Mouse (Mus musculus) embryonic fibroblast, embryonic 13.5 days (primary cell): ENCODE data around the gene Aven. TPM values are rescaled to one million over a fixed set of nuclear protein-coding genes. Genes with fewer than 3 reads are reported as not detected.

ENCODE experiments used
- H3K27ac ChIP-seq: 2 replicates; pipeline ENCODE4 v1.5.1; 2012; ENCODE audit warnings: low read length, control low read depth, inconsistent platforms; ENCODE audit not compliant: insufficient read depth
- H3K4me1 ChIP-seq: 2 replicates; pipeline ENCODE4 v1.6.1; 2011; ENCODE audit warnings: low read length; ENCODE audit not compliant: control insufficient read depth, insufficient read depth
- H3K4me3 ChIP-seq: 2 replicates; pipeline ENCODE4 v1.5.1; 2011; ENCODE audit warnings: mild to moderate bottlenecking, control low read depth, low read length; ENCODE audit not compliant: insufficient read depth
- CTCF ChIP-seq: IDR thresholded peaks from 2 replicates; pipeline ENCODE4 v1.5.1; 2011; ENCODE audit warnings: mild to moderate bottlenecking, control low read depth, low read length, moderate library complexity, borderline replicate concordance; ENCODE audit not compliant: insufficient read depth
- POLR2A ChIP-seq: IDR thresholded peaks from 2 replicates; pipeline ENCODE4 v1.6.1; 2011; ENCODE audit warnings: low read depth, mild to moderate bottlenecking, control low read depth, low read length, moderate library complexity
- polyA plus RNA-seq: library from polyadenylated mRNA; stranded (reverse); fragments of >200 nt; gene quantifications from 2 replicates; pipeline ENCODE4 v1.2.4, GENCODE M21; 2011; ENCODE audit warnings: low read depth; ENCODE audit not compliant: missing spikeins, insufficient read length

The Aven gene
- polyA plus RNA-seq, 1 experiment: 10.6 TPM

DNA sequence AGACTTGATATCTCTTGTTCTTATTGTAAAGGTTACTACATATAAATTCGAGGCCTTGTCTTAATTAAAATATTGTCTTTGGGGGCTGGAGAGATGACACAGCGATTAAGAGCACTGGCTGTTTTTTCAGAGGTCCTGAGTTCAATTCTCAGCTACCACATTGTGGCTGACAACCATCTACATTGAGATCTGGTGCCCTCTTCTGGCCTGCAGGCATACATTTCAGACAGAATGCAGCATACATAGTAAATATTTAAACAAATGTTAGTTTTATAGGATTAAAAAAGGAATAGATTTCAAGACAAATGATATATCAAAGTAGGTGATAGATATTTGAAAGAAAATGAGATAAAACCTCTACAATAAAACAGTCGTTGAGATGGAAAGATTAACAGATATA, 32.2 kb upstream of the Aven start:
- Histone ChIP-seq H3K4me1 (no peaks in the 10 kb centered on the region), H3K4me3 (no peak overlapping the region), H3K27ac (no peak overlapping the region)
- no peak for TF ChIP-seq POLR2A
- no peak for TF ChIP-seq CTCF

DNA sequence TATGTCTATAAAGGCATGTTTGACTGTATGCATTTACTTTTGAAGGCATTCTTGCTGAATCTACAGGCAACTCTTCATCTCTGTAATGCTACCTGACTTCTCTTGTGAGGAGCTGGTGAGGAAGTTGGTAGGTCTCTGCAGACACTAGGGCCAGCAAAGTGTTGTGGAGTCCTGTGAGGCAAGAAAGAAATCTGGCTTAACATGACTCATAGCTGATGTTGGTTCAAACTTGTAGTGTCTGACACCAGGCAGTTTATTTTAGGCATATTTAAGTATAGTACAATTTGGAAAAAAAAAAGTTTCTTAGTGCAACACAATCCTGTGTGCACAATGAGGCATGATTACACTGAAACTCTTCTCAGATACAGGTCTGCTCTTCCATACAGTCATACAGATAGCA, 23.2 kb upstream of the Aven start:
- H3K27ac ChIP-seq: no peak overlapping the region
- no peak overlapping the region for H3K4me3 ChIP-seq
- no peaks in the 10 kb centered on the region for H3K4me1 ChIP-seq
- TF ChIP-seq CTCF (no peak), POLR2A (no peak)

DNA sequence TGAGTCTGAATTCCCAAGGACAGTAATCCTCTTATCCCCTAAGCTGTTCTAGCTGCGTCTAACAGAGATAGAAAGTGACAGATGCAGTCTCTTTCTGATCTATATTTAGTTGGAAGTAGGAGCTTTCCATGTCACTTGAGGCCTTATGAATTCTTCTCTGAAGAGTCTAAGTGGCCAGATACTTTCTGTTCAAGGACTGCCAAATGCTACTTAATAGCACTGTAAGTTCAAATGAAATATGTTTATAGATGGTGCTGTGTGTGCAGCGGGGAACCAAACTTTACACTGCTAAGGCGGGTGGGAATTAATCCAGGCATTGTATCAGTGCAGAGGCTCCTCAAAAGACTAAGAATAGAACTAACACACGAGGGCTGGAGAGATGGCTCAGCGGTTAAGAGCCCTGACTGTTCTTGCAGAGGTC, 21.8 kb upstream of the Aven start:
- TF ChIP-seq POLR2A (no peak), CTCF (no peak)
- Histone ChIP-seq H3K4me1 (no peaks in the 10 kb centered on the region), H3K27ac (no peak overlapping the region), H3K4me3 (no peak overlapping the region)

DNA sequence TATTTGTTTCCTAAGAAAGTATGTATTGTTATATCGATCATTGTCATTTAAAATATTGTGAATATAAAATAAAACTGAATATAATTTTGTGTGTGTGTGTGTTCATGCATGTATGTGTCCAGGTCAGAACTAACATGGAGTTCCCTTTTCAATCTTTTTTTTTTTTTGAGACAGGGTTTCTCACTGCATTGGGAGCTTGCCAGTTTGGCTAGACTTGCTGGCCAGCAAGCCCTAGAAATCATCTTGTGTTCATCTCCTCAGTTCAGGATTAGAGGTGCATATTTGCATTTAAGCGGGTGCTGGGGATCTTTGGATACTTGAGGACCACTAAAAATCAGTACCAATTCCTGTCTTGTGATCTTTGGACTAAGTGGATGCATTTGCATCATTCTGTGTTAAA, 20.7 kb upstream of the Aven start:
- Histone ChIP-seq H3K4me3 (no peak overlapping the region), H3K27ac (no peak overlapping the region)
- no peak for TF ChIP-seq POLR2A
- TF ChIP-seq CTCF: no peak

DNA sequence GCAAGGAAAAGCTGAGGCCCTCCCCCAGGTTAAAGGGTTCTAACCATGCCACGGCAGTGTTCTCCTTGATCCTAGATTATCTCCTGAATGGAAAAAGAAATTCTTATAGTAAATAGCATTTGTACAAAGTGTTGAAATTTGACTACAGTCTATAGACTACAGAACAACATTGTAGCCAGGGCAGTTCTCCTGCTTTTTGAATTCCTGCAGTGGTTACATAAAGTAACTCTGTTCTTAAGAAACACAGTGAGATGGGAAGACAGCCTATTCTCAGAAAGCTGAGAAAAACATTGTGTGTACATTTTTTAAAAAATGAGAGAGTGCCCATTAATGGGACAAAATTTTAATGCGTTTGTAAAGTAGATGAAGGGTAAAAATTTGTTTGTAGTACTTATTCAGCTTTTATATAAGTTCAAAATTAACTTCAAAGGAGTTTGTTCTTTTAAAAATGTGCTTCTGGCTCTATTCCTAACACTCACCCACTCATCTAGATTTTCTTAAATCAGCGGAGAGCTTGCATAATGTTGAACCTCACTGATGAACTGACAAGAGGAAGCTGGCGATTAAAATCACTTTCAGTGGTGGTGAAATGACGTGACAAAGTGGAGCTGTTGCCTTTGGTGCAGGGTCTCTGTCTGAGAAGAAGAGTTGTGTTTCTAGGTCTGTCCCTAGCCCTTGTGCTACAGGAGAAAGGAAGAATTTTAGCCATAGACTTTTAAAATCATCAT, 17.6 kb upstream of the Aven start:
- no peak overlapping the region for H3K27ac ChIP-seq
- TF ChIP-seq POLR2A (no peak), CTCF (no peak)
- no peaks in the 10 kb centered on the region for H3K4me1 ChIP-seq
- H3K4me3 ChIP-seq: no peak overlapping the region

More for the DNA sequence above, 20.7 kb upstream of the Aven start:
- no peaks in the 10 kb centered on the region for H3K4me1 ChIP-seq

DNA sequence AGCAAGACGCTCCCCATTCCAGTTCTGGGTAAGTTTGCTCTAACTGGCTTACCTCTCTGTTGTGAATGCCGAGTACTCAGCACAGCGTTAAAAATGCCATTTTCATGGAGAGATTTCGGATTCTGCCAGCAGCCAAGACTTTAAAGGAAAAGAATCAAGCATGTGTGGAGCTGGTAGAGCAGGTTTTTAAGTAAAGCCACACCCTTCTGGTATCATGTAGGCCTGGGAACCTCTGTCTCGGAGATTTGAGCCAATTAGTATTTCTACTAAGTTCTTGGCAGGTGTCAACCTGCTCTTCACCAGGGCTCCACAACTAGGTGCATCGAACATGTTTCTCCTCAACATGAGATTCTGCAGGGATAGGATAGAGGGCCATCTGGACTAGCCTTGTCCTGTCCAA, 16.2 kb upstream of the Aven start:
- Histone ChIP-seq H3K4me1 (no peaks in the 10 kb centered on the region), H3K4me3 (no peak overlapping the region), H3K27ac (no peak overlapping the region)
- TF ChIP-seq CTCF (no peak), POLR2A (no peak)

DNA sequence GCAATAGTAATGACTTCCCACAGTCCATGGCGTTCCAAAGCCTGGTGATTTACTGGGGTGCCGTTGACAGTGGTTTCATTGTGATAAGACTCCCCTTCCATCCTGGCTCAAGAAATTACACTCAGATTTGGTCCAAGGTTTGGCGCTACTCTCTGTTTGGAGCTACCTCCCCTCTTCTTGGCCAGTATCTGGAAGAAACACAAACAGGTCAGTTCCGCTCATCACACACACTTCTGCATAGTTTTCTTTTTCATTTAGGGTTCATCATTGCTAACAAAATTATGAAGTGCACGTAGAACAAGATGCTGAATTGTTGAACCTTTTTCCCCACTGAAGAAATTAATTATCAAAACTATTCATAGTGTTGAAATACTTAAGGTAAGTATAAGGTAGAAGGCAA, 12.1 kb upstream of the Aven start, which contains the start of gene Chrm5:
Gene Chrm5, minus strand, starts transcription at position 101 of the 400 bp plus-strand sequence.
- H3K4me1 ChIP-seq: no peaks in the 10 kb centered on the region
- TF ChIP-seq POLR2A (no peak), CTCF (no peak)
- no peak within 1 kb of the TSS for H3K27ac ChIP-seq
- no peak within 1 kb of the TSS for H3K4me3 ChIP-seq

DNA sequence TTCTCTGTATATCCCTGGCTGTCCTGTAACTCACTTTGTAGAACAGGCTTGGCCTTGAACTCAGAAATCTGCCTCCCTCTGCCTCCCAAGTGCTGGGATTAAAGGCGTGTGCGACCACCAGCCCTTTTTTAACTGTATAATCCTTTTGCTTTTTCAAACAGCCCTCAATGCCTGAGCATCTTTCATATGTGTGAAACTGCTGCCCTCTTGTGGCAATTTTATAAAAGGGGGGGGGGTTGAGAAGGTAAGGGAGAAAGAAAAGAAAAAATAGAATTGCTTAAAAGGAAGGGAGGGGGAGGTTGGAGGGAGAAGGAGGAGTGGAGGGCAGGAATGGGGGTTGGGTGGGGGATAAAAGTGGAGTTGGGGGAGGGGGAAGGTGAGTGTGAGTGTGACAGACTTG, 11.2 kb upstream of the Aven start:
- no peak for TF ChIP-seq CTCF
- TF ChIP-seq POLR2A: no peak
- Histone ChIP-seq H3K4me3 (no peak overlapping the region), H3K4me1 (no peaks in the 10 kb centered on the region), H3K27ac (no peak overlapping the region)

DNA sequence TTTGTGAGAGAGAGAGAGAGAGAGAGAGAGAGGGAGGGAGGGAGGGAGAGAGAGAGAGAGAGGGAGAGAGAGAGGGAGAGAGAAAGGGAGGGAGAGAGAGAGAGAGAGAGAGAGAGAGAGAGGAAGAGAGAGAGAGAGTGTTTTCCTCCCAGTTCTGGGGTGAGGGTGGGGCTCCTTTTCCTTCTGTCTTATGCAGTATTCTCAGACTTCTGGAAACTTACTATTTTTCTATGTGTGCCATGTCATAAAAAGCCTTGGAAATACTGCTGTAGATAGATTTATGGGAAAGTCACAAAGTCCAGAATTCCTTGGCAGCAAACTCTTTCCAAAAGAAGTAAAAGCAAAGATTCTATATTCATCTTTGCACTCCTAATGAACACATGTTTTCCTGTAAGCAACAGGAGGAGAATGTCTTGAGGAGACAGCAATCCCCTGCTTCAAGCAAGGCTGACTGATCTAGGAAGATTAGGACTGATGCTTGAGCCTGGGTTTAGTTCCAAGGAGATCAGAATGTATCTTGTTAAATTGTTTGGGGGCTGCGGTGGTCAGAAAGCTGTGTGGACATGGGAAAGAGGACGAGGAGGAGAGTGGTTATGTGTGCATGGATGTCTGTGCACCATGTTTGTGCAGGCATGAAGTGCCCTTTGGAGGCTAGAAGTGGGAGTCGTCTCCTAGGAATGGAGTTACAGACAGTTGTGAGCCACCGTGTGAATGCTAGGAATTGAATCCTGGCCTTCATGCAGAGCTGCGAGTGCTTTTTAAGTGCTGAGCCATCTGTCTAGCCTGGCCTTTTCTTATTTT, 10.0 kb upstream of the Aven start:
- H3K27ac ChIP-seq: no peak overlapping the region
- no peak for TF ChIP-seq CTCF
- TF ChIP-seq POLR2A: no peak
- no peaks in the 10 kb centered on the region for H3K4me1 ChIP-seq

DNA sequence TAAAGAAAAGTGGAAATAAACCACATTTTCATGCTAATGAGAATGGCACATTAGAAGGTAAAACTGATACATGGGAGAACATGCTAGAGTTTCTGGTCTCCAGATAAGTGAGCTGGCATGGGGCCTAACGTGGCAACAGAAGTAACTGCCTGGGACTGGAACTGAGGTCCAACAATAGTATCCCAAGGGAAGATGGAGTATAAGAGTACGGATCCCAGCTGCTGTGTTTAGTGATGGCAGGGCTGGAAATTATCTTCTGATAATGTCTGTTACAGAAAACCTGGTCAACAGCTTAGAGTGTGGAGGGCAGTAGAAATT, 9.5 kb upstream of the Aven start:
- H3K27ac ChIP-seq: no peak overlapping the region
- H3K4me3 ChIP-seq: no peak overlapping the region
- H3K4me1 ChIP-seq: no peaks in the 10 kb centered on the region
- no peak for TF ChIP-seq POLR2A
- TF ChIP-seq CTCF: no peak

More for the DNA sequence above, 10.0 kb upstream of the Aven start:
- H3K4me3 ChIP-seq: no peak overlapping the region
